Mouse (Mus musculus) liver, embryonic 15.5 days (tissue): ENCODE measurements around the gene Gm10401. TPM values are rescaled to one million over a fixed set of nuclear protein-coding genes. Genes with fewer than 3 reads are reported as not detected.

Experiments
- ATAC-seq: fragments of 200-750 bp; cut with Nextera tagmentation; 2 replicates; pipeline ENCODE4 v1.8.0; 2017; ENCODE audit warnings: moderate number of reproducible peaks, mild to moderate bottlenecking, moderate library complexity; ENCODE audit not compliant: insufficient read depth
- H3K27ac ChIP-seq: fragments of 300-500 bp; sonication (generic); replicated peaks from 2 replicates; pipeline ENCODE4 v1.5.1; 2015; ENCODE audit warnings: mild to moderate bottlenecking, inconsistent platforms
- H3K27me3 ChIP-seq: fragments of 300-500 bp; sonication (generic); 2 replicates; pipeline ENCODE4 v1.6.1; 2015; ENCODE audit warnings: mild to moderate bottlenecking, inconsistent platforms
- H3K36me3 ChIP-seq: fragments of 300-500 bp; sonication (generic); replicated peaks from 2 replicates; pipeline ENCODE4 v1.6.1; 2015; ENCODE audit warnings: moderate library complexity, mild to moderate bottlenecking, inconsistent platforms
- H3K4me1 ChIP-seq: fragments of 300-500 bp; sonication (generic); replicated peaks from 2 replicates; pipeline ENCODE4 v1.6.1; 2015; ENCODE audit warnings: inconsistent platforms
- H3K4me2 ChIP-seq: fragments of 300-500 bp; sonication (generic); 2 replicates; pipeline ENCODE4 v1.6.1; 2015; ENCODE audit warnings: moderate library complexity, mild to moderate bottlenecking, inconsistent platforms
- H3K4me3 ChIP-seq: fragments of 300-500 bp; sonication (generic); replicated peaks from 2 replicates; pipeline ENCODE4 v1.5.1; 2015; ENCODE audit warnings: mild to moderate bottlenecking, inconsistent platforms
- H3K9ac ChIP-seq: fragments of 300-500 bp; sonication (generic); 2 replicates; pipeline ENCODE4 v1.6.1; 2015; ENCODE audit warnings: moderate library complexity, mild to moderate bottlenecking, inconsistent platforms
- H3K9me3 ChIP-seq: fragments of 300-500 bp; sonication (generic); replicated peaks from 2 replicates; pipeline ENCODE4 v1.6.1; 2016; ENCODE audit warnings: inconsistent platforms
- WGBS: fragments of 180-500 bp; shearing (Covaris S2); methylation state at CpG from one replicate; pipeline ENCODE4 v1.1.7; 2015; ENCODE audit warnings: mixed read lengths; ENCODE audit not compliant: insufficient replicate concordance; 5-methylcytosine and 5-hydroxymethylcytosine counted together
- polyA plus RNA-seq: library from polyadenylated mRNA; unstranded; fragments of >200 nt; fragmentation: Nextera tagmentation; extraction: Ambion mirVana; gene quantifications from 2 replicates; pipeline ENCODE4 v1.2.1, GENCODE M21; 2015

Gene Gm10401
- polyA plus RNA-seq, 1 experiment from 2014 or later, result 7.9 TPM

DNA sequence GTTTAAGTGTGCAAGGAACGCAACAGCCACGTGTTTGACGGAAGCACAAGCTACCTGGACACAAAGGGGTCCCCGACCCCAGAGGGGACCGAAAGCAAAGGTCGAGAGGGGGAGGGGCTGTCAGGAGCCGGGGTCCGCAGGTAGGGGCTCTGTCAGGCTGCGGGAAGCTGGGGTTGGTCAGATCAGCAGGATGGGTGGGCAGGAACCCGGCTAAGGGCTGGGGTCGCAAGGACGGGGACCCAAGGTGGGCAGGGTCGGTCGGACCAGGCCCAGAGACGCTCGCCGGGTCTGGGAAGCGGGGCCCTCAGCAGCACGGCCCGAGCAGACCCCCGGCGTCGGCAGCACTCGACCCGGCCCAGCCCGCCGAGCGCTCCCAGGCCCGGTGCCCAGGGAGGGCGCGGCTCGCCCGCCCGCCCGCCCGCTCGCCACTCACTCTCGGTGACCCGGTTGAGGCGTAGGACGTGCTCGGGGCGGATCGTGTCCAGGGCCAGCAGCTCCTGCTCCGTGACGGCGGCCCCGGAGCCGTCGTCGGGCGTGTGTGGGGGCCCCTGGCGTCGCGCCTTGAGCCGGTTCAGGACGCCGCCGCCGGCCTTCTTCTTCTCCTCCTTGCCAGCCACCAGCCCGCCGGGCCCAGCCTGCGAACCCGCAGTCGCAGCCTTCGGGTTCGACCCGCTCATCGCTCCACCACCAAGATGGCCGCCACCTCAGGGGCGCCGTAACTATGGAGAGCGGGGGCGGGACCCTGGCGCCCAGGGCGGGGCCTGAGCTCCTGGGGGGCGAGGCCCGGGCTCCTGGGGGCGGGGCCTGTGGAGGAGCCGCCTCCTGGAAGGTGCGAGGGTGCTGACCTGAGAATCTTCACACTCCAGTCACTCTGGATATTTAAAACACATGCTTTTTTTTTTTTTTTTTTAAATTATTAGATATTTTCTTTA, 36.4 kb upstream of the Gm10401 start, which contains the start of gene Unc119b:
Gene Unc119b, minus strand, starts transcription at position 742 of the 932 bp plus-strand sequence.
- Histone ChIP-seq H3K4me1 (peaks cover 24% of the 10 kb centered on the region), H3K9me3 (no peaks in the 10 kb centered on the region), H3K27ac (0 out of 2 replicates have a peak within 1 kb of the TSS, but pooled peaks have one; percentile 33), H3K4me3 (peak within 1 kb of the TSS; percentile 85), H3K9ac (peak within 1 kb of the TSS; percentile 77), H3K36me3 (peaks cover 4% of the 10 kb centered on the region), H3K4me2 (peak within 1 kb of the TSS; percentile 97), H3K27me3 (peaks cover 22% of the 10 kb centered on the region)
- WGBS, result under 1% methylated on average over 76 of the region's 81 CpGs
- ATAC-seq, result peak; percentile 94

DNA sequence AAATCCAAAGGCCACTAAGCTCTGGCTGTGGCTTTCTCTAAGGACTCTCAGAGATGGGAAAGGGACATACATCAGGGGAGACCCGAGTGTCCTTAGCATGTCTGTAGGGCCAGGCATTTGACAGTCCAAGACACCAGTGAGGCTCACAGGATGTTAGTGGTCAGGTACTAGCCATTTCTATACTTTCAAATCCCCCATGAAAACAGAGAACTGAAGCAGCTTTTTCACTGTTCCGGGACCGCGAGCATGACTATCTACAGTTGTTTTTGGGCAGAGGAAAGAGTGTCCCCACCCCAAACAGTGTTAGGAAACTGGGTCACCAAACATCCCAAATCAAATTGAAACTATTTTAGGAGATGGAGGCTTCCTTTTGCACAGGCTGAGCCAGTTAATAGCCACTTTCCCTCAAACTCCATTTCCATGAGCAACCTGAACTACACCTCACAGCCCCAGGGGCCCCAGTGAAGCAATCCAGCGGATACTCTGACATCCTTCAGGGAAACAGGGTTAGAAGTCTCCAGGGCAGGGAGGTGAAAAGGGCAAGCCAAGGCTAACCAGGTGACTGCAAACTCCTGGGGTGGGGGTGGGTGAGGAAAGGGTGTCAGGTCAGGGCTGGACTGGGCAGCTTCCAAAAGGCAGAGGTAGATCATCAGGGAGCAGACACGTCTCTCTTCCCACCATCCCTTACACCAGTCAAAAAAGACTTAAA, 35.4 kb upstream of the Gm10401 start:
- H3K4me1 ChIP-seq, result peaks cover 24% of the 10 kb centered on the region
- peak overlapping the region; percentile 97 for H3K4me2 ChIP-seq
- H3K4me3 ChIP-seq, result peak overlapping the region; percentile 85
- H3K27ac ChIP-seq, result no peak overlapping the region
- no peaks in the 10 kb centered on the region for H3K9me3 ChIP-seq
- H3K9ac ChIP-seq, result no peak overlapping the region
- 59% methylated on average over 6 of the region's 6 CpGs for WGBS
- ATAC-seq, result no peak
- peaks cover 7% of the 10 kb centered on the region for H3K36me3 ChIP-seq
- peaks cover 22% of the 10 kb centered on the region for H3K27me3 ChIP-seq

DNA sequence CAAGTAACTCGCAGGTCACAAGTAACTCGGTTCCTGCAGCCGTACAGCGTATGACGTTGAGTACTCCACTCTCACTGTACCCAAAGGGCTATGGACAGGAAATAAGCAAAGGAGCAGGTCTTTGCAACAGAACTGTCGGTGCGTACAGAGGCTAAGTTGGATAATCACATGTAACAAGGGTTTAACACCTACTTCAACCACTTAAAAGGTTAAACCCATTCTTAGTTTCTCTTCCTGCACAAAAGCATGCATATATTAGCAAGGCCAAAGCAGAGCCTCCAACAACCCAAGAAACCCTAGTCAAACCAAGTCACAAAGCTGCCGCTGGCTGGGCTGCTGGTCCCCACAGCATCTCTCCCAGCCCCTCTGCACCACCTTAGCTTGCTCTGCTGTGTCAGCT, 34.4 kb upstream of the Gm10401 start:
- Histone ChIP-seq H3K27me3 (peaks cover 17% of the 10 kb centered on the region), H3K4me3 (no peak overlapping the region), H3K9ac (no peak overlapping the region), H3K36me3 (peaks cover 7% of the 10 kb centered on the region), H3K9me3 (no peaks in the 10 kb centered on the region), H3K27ac (no peak overlapping the region), H3K4me2 (no peak overlapping the region), H3K4me1 (peaks cover 24% of the 10 kb centered on the region)
- ATAC-seq, result no peak
- WGBS, result 82% methylated on average over 8 of the region's 8 CpGs

DNA sequence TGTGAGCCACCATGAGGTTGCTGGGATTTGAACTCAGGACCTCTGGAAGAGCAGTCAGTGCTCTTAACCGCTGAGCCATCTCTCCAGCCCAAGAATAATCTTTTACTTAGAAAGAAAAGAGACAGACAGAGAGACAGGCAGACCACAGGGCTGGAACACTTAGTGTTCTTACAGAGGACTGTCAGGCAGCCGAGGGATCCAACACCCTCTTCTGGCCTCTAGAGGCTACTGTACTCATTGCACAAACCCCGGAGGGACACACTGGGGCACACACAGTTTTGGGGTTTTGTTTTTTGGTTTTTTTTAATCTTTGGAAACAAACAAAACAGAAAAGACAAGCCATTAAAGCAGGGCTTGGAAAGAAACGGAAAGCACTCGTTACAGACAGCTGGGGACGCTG, 31.2 kb upstream of the Gm10401 start:
- Histone ChIP-seq H3K27me3 (no peaks in the 10 kb centered on the region), H3K9ac (no peak overlapping the region), H3K36me3 (peaks cover 20% of the 10 kb centered on the region), H3K4me2 (no peak overlapping the region), H3K9me3 (no peaks in the 10 kb centered on the region), H3K27ac (no peak overlapping the region), H3K4me1 (peaks cover 18% of the 10 kb centered on the region), H3K4me3 (no peak overlapping the region)
- WGBS, result 80% methylated on average over 6 of the region's 6 CpGs
- ATAC-seq, result no peak

GRCm38 (mm10) chr5:115127421-115128179, 29.5 kb upstream of the Gm10401 start:
- Histone ChIP-seq H3K9ac (no peak overlapping the region), H3K4me2 (no peak overlapping the region), H3K9me3 (no peaks in the 10 kb centered on the region), H3K4me1 (0 out of 2 replicates have a peak, but pooled peaks cover 1% of the 10 kb centered on the region), H3K27ac (no peak overlapping the region), H3K27me3 (no peaks in the 10 kb centered on the region), H3K36me3 (peaks cover 20% of the 10 kb centered on the region), H3K4me3 (no peak overlapping the region)
- no peak for ATAC-seq
- WGBS, result 86% methylated on average over 22 of the region's 22 CpGs

DNA sequence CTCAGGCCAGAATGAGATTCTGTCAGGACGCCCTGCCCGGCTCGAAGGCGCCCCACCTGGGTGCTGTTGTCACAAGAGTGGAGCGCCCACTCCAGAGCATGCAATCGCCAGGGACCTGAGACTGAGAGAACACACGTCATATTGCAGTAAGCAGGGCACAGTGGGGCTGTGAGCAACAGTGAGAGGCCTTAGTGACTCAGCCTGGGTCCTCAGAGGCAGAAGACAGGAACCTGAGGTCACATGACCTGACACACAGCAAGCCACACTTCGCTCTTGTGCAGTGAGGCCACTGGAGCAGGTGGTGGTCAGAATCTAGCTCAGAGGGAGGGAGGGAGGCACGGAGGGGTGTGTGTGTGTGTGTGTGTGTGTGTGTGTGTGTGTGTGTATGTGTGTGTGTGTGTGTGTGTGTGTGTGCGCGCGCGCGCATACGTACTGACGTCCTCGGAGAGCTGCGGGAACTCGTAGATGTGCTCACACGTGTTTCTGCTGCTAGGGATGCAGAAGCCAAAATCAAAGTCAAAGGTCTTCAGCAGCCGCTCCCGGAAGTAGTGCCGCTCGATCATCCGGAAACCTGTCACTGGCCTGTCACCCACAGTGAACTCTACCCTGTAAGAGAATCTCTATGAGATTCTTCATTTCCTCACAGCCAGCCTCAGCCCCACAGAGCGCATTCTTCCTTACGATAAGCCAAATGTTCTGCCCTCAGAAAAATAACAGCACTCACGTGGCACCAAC, 28.6 kb upstream of the Gm10401 start:
- no peak overlapping the region for H3K9ac ChIP-seq
- WGBS, result 79% methylated on average over 28 of the region's 28 CpGs
- no peaks in the 10 kb centered on the region for H3K27me3 ChIP-seq
- ATAC-seq, result no peak
- no peaks in the 10 kb centered on the region for H3K9me3 ChIP-seq
- peaks cover 4% of the 10 kb centered on the region for H3K4me1 ChIP-seq
- H3K4me3 ChIP-seq, result no peak overlapping the region
- H3K27ac ChIP-seq, result no peak overlapping the region
- H3K4me2 ChIP-seq, result no peak overlapping the region
- peaks cover 20% of the 10 kb centered on the region for H3K36me3 ChIP-seq

DNA sequence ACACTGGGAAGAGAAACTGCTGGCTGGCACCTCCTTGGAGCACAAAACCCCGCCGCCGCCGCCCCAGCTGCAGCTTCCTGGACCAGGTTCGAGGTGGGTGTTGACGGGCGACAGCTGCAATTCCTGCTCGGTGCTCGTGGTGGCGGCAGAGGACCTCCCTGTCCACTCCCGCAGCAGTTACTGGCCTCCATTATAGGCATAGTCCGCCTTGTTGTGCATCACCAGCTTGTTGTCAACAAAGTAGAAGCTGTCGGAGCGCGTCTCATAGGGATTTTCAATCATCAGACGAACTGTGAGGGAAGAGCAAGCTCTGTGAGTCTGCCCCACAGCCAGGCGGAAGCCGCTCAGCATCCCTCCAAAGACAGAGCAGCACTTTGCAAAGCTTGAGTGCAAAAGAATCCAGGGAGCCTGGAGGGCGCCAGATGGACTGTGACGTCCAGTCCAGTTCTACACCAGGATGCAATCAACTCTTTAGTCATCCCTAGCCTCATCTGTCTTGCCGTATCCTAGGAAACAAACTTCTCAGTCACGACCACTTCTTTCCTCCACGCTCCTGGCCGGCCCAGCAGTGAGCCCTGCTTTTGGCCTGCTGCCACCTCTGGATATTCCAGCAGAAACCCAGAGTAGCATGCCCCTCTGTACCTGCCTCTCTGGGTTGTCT, 27.2 kb upstream of the Gm10401 start:
- peak; percentile 37; the same call in 1 of the 2 replicates for ATAC-seq
- H3K27ac ChIP-seq, result no peak overlapping the region
- H3K9me3 ChIP-seq, result no peaks in the 10 kb centered on the region
- H3K4me3 ChIP-seq, result no peak overlapping the region
- peaks cover 20% of the 10 kb centered on the region for H3K36me3 ChIP-seq
- no peaks in the 10 kb centered on the region for H3K27me3 ChIP-seq
- H3K4me2 ChIP-seq, result no peak overlapping the region
- peaks cover 7% of the 10 kb centered on the region for H3K4me1 ChIP-seq
- 35% methylated on average over 24 of the region's 24 CpGs for WGBS
- no peak overlapping the region for H3K9ac ChIP-seq

DNA sequence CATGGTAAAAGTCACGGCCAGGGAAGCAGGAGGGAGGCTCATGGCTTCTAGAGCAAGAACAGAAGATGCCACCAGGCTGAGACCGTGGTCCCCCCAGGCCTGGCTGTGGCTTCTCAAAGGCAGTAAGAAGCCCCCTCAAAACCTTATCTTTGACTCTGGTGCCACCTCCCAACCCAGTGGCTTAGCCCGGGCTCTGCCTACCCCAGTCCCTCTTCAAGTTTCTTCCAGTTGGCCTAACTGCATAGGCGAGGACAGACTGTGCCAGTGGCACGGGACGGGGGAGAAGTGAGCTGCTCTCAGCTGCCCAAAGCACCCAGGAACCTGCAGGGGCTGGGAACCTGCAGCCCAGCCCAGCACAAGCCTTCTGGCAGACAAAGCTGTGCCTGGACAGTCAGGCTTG, 26.6 kb upstream of the Gm10401 start:
- WGBS, result 79% methylated on average over 6 of the region's 6 CpGs
- Histone ChIP-seq H3K4me3 (no peak overlapping the region), H3K4me1 (peaks cover 8% of the 10 kb centered on the region), H3K27ac (no peak overlapping the region), H3K27me3 (no peaks in the 10 kb centered on the region), H3K9me3 (no peaks in the 10 kb centered on the region), H3K9ac (no peak overlapping the region), H3K36me3 (peaks cover 17% of the 10 kb centered on the region), H3K4me2 (no peak overlapping the region)
- no peak for ATAC-seq

DNA sequence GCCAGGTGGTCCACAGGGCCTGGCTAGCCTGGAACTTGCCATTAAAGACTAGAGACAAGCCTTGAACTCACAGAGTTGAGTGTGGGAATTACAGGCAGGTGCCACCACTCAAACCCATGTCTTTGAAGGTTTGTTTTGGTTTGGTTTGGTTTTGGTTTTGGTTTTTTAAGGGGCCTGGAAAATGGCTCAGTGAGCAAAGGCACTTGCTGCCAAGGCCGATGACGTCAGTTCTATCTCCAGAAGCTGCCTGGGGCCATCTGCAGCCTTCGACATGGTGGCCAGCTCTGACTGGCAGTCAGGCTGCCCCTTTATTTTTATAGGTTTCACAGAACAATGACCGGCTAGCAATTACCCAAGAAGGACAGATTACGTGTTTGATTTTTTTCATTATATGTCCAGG, 22.9 kb upstream of the Gm10401 start:
- H3K27ac ChIP-seq, result no peak overlapping the region
- no peaks in the 10 kb centered on the region for H3K27me3 ChIP-seq
- 85% methylated on average over 5 of the region's 5 CpGs for WGBS
- peaks cover 16% of the 10 kb centered on the region for H3K36me3 ChIP-seq
- no peak overlapping the region for H3K4me2 ChIP-seq
- no peaks in the 10 kb centered on the region for H3K9me3 ChIP-seq
- H3K9ac ChIP-seq, result no peak overlapping the region
- no peak overlapping the region for H3K4me3 ChIP-seq
- peaks cover 31% of the 10 kb centered on the region for H3K4me1 ChIP-seq
- no peak for ATAC-seq
